Mouse (Mus musculus) hindbrain, embryonic 16.5 days (tissue): Measurements from ENCODE around the gene Spats2l. TPM values are rescaled to one million over a fixed set of nuclear protein-coding genes. Genes with fewer than 3 reads are reported as not detected.

Experiments used
- polyA plus RNA-seq: library from polyadenylated mRNA; unstranded; fragments of >200 nt; fragmentation: Nextera tagmentation; extraction: Ambion mirVana; gene quantifications from 2 replicates; pipeline ENCODE4 v1.2.1, GENCODE M21; 2015

The Spats2l gene
- polyA plus RNA-seq, 1 experiment from 2014 or later: 89.1 TPM

Other genes with a start within 250 kb of the Spats2l start
- gene Sgo2a, start 221.8 kb downstream of the Spats2l start, polyA plus RNA-seq: 3.4 and 3.7 TPM in 2 replicates
- 27.8 and 27.9 TPM in 2 replicates for gene Kctd18, start 244.8 kb downstream of the Spats2l start, polyA plus RNA-seq